Mouse (Mus musculus): ENCODE results near the gene Ddx39b.
"Not testable (repeated sequence)": the region's sequence is repeated elsewhere in the genome, so short reads cannot be mapped to it uniquely, and the experiment has no call there.

The Ddx39b gene

GRCm38 (mm10) chr17:35262664-35263522 is 21.3 kb downstream of the Ddx39b start, which contains the start of gene H2-D1:
H2-D1 (plus strand) TSS chr17:35262730.
- DNase-seq = peak; percentile 96

GRCm38 (mm10) chr17:35263523-35263883 is 22.0 kb downstream of the Ddx39b start:
- DNase-seq = no peak

DNA sequence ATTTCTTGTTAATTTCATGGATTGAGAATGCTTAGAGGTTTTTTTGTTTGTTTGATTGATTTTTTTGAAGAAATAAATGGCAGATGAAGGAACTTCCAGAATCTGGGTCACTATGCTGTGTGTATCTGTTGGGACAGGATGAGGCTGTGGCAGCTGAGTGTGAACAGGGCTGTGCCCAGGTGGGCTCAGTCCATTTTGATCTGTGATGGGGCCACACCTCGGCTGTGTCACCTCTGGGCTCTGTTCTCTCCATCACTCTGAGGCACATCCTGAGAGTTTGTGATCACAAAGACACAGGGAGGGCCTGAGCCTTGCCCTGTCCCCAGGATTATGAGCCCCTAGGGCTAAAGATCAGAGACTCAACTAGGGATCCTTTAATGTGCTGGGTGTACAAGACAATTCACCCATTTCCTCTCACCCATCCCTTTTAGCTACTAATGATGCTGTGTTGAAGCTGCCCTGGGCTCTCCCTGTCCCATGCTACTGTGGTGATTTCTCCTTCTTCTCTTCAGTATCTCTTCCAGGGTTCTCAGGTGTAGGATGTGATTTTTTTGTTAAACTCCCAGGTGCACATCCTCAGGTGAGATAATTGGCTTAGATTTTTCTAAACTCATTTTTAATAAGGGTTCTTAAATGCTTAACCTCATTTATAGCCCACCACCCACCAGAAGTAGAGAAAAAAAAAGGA is 26.0 kb downstream of the Ddx39b start:
- no peak for DNase-seq

GRCm38 (mm10) chr17:35269653-35270347 is 28.3 kb downstream of the Ddx39b start:
- no peak for DNase-seq

GRCm38 (mm10) chr17:35272249-35272648 is 30.7 kb downstream of the Ddx39b start:
- DNase-seq = no peak

- DNase-seq = peak; percentile 82
Observed at GRCm38 (mm10) chr17:35274770-35275169, 33.2 kb downstream of the Ddx39b start.

GRCm38 (mm10) chr17:35276304-35276864 is 34.8 kb downstream of the Ddx39b start:
- no peak for DNase-seq

DNA sequence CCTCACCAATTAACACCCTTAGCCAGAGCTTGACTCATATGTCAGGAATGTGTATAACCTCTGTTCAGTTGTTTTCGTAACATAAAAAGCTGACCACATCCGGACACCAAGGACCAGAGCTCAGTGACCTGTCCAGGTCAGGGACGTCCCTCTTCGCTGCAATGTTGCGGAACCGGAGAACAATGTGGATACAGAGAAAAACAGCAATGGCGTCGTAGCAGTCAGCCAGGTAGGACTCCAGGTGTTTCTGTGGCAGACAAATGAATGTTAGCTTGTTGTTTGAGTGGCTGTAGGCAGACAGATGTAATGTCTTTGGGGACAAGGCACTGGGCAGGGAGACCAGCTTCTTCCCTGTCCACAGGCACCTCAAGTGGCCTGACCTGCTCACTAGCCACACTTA is 36.5 kb downstream of the Ddx39b start:
- no peak for DNase-seq

- DNase-seq = no peak
Observed at GRCm38 (mm10) chr17:35278957-35279688, 37.6 kb downstream of the Ddx39b start.

DNA sequence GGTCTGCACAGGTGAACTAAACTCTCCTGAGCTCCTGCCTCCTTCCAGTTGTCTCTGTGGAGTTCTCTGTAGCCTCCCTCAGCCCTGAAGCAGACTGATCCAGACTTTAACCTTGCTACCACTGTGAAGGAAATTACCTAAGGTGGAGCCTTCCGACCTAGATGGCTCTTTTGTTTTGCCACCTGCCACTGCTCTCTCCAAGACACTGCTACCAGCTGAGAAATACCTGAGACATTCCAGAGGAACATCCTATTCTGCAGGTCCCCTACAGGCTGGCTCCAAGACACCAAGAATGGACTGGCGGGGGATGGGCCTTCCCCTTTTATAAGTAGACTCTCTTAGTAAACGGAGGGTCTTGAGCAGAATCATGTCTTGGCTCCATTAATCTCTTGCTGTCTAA is 38.7 kb downstream of the Ddx39b start:
- DNase-seq = no peak

GRCm38 (mm10) chr17:35285431-35285830 is 43.9 kb downstream of the Ddx39b start:
- DNase-seq = no peak

DNA sequence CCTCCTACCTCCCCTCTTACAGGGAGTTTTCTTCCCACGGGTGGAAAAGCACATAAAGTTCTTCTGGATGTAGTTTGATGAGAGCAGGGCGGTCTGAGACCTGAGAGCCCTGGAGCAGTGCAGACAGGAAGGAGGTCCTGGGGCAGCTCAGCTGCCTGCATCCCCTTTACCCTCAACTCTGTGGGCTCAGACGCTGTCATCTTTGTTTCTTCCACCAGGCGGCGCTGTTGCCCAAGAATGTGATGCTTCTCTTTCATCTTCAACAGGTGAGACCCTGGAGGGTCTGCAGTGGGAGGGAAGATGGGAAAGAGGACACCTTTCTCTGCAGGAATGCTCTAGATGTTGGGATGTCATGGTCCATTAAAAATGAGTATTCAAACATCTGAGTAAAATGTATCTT is 54.2 kb downstream of the Ddx39b start:
- peak; percentile 23 for DNase-seq

DNA sequence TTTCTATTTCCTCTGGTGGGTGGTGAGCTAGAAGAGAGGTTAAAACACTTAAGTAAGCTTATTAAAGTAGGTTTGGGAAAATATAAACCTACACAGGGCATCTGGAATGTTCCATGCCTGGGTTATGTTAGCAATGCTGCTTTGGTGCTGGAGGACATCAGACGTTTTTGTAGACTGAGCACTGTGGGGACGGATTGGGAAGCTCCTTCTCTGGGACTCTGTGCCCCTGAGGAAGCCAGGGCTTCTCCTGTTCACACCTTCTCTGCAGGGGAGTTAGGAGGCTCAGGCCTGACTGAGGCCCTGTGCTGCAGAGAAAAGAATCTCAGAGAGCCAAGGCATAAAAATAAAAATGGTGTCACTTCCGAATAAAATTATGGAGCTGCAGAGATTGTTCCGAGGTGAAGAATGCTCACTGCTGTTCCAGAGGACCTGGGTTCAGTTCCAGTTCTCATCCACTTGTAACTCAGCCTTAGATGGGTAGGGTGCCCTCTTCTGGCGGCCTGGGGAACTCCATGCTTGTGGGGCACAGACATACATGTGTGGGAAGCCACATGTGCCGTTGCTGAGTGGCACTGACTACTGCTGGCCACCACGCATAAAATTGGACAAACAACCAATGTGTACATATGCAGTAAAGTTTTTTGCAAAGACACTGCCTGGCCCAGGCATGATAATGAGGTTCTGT is 58.9 kb downstream of the Ddx39b start:
- DNase-seq = not testable (repeated sequence)

- peak; percentile 85 for DNase-seq
Observed at GRCm38 (mm10) chr17:35301645-35302258, 60.2 kb downstream of the Ddx39b start.

GRCm38 (mm10) chr17:35303271-35303670 is 61.7 kb downstream of the Ddx39b start:
- DNase-seq = no peak
